Mouse (Mus musculus): ENCODE measurements at regions not wholly inside any gene's neighbourhood (a gene's known extent, or its start where the extent isn't known, plus 50 kb on each side); places are given as distances from the start of the nearest gene placed in this dataset.

GRCm38 (mm10) chr6:93573679-93574635 lies 630.7 kb upstream of the Adamts9 start:
- 0 out of 2 replicates have a peak, but pooled peaks cover 4% of the 10 kb centered on the region for H3K4me1 ChIP-seq (ENCODE audit: control insufficient read depth, insufficient read depth, low read length)
- no peaks in the 10 kb centered on the region for H3K9me3 ChIP-seq (ENCODE audit: control insufficient read depth, low read length)
- no peak overlapping the region for H3K4me3 ChIP-seq (ENCODE audit: low read depth, low read length)
- H3K4me2 ChIP-seq (ENCODE audit: low read depth, severe bottlenecking), result no peak overlapping the region
- ATAC-seq (ENCODE audit: insufficient number of reproducible peaks, low FRiP score, low TSS enrichment, low read depth) (no peak), DNase-seq (ENCODE audit: low spot score) (no peak)
- H3K27me3 ChIP-seq (ENCODE audit: control insufficient read depth, insufficient read depth, low read length), result no peaks in the 10 kb centered on the region
- H3K27ac ChIP-seq (replicated peaks; ENCODE audit: low read depth, low read length), result no peak overlapping the region
- no peaks in the 10 kb centered on the region for H3K36me3 ChIP-seq (ENCODE audit: control insufficient read depth, insufficient read depth, low read length)
- 68% methylated on average over 7 of the region's 7 CpGs for WGBS
- H3K9ac ChIP-seq (ENCODE audit: low read length), result no peak overlapping the region

- Histone ChIP-seq H3K4me1 (ENCODE audit: control insufficient read depth, insufficient read depth, low read length) (0 out of 2 replicates have a peak, but pooled peaks cover 4% of the 10 kb centered on the region), H3K4me2 (ENCODE audit: low read depth, severe bottlenecking) (no peak overlapping the region), H3K9ac (ENCODE audit: low read length) (no peak overlapping the region), H3K36me3 (ENCODE audit: control insufficient read depth, insufficient read depth, low read length) (no peaks in the 10 kb centered on the region), H3K27me3 (ENCODE audit: control insufficient read depth, insufficient read depth, low read length) (no peaks in the 10 kb centered on the region), H3K27ac (replicated peaks; ENCODE audit: low read depth, low read length) (no peak overlapping the region), H3K9me3 (ENCODE audit: control insufficient read depth, low read length) (no peaks in the 10 kb centered on the region), H3K4me3 (ENCODE audit: low read depth, low read length) (no peak overlapping the region)
- DNase-seq (ENCODE audit: low spot score) (no peak), ATAC-seq (ENCODE audit: insufficient number of reproducible peaks, low FRiP score, low TSS enrichment, low read depth) (no peak)
- WGBS, result 77% methylated on average over 2 of the region's 2 CpGs
Observed at GRCm38 (mm10) chr6:93569866-93570265, 626.6 kb upstream of the Adamts9 start.

- H3K9me3 ChIP-seq (ENCODE audit: control insufficient read depth, low read length), result no peaks in the 10 kb centered on the region
- no peak overlapping the region for H3K4me2 ChIP-seq (ENCODE audit: low read depth, severe bottlenecking)
- no peak overlapping the region for H3K4me3 ChIP-seq (ENCODE audit: low read depth, low read length)
- ATAC-seq (ENCODE audit: insufficient number of reproducible peaks, low FRiP score, low TSS enrichment, low read depth) (no peak), DNase-seq (ENCODE audit: low spot score) (no peak)
- H3K9ac ChIP-seq (ENCODE audit: low read length), result no peak overlapping the region
- H3K27me3 ChIP-seq (ENCODE audit: control insufficient read depth, insufficient read depth, low read length), result no peaks in the 10 kb centered on the region
- 81% methylated on average over 6 of the region's 6 CpGs for WGBS
- no peaks in the 10 kb centered on the region for H3K36me3 ChIP-seq (ENCODE audit: control insufficient read depth, insufficient read depth, low read length)
- no peak overlapping the region for H3K27ac ChIP-seq (replicated peaks; ENCODE audit: low read depth, low read length)
- H3K4me1 ChIP-seq (ENCODE audit: control insufficient read depth, insufficient read depth, low read length), result 0 out of 2 replicates have a peak, but pooled peaks cover 4% of the 10 kb centered on the region
Observed at GRCm38 (mm10) chr6:93569211-93569610, 625.9 kb upstream of the Adamts9 start.

GRCm38 (mm10) chr6:93566661-93567060 lies 623.4 kb upstream of the Adamts9 start:
- no peaks in the 10 kb centered on the region for H3K9me3 ChIP-seq (ENCODE audit: control insufficient read depth, low read length)
- no peaks in the 10 kb centered on the region for H3K27me3 ChIP-seq (ENCODE audit: control insufficient read depth, insufficient read depth, low read length)
- no peaks in the 10 kb centered on the region for H3K36me3 ChIP-seq (ENCODE audit: control insufficient read depth, insufficient read depth, low read length)
- ATAC-seq (ENCODE audit: insufficient number of reproducible peaks, low FRiP score, low TSS enrichment, low read depth), result no peak
- no peak for DNase-seq (ENCODE audit: low spot score)
- no peak overlapping the region for H3K9ac ChIP-seq (ENCODE audit: low read length)
- H3K4me3 ChIP-seq (ENCODE audit: low read depth, low read length), result no peak overlapping the region
- H3K4me2 ChIP-seq (ENCODE audit: low read depth, severe bottlenecking), result no peak overlapping the region
- H3K4me1 ChIP-seq (ENCODE audit: control insufficient read depth, insufficient read depth, low read length), result no peaks in the 10 kb centered on the region
- WGBS, result 19% methylated on average over 2 of the region's 2 CpGs
- H3K27ac ChIP-seq (replicated peaks; ENCODE audit: low read depth, low read length), result no peak overlapping the region

GRCm38 (mm10) chr6:93548311-93548710 lies 605.0 kb upstream of the Adamts9 start:
- no peaks in the 10 kb centered on the region for H3K27me3 ChIP-seq (ENCODE audit: control insufficient read depth, insufficient read depth, low read length)
- no peak overlapping the region for H3K27ac ChIP-seq (replicated peaks; ENCODE audit: low read depth, low read length)
- DNase-seq (ENCODE audit: low spot score) (no peak), ATAC-seq (ENCODE audit: insufficient number of reproducible peaks, low FRiP score, low TSS enrichment, low read depth) (no peak)
- H3K4me3 ChIP-seq (ENCODE audit: low read depth, low read length), result no peak overlapping the region
- H3K9me3 ChIP-seq (ENCODE audit: control insufficient read depth, low read length), result no peaks in the 10 kb centered on the region
- no peak overlapping the region for H3K9ac ChIP-seq (ENCODE audit: low read length)
- WGBS, result 72% methylated on average over 2 of the region's 2 CpGs
- peaks cover 8% of the 10 kb centered on the region; the same call in 1 of the 2 replicates for H3K4me1 ChIP-seq (ENCODE audit: control insufficient read depth, insufficient read depth, low read length)
- no peak overlapping the region for H3K4me2 ChIP-seq (ENCODE audit: low read depth, severe bottlenecking)
- H3K36me3 ChIP-seq (ENCODE audit: control insufficient read depth, insufficient read depth, low read length), result no peaks in the 10 kb centered on the region

- DNase-seq (ENCODE audit: low spot score) (peak; percentile 29), ATAC-seq (ENCODE audit: insufficient number of reproducible peaks, low FRiP score, low TSS enrichment, low read depth) (no peak)
- Histone ChIP-seq H3K36me3 (ENCODE audit: control insufficient read depth, insufficient read depth, low read length) (no peaks in the 10 kb centered on the region), H3K9ac (ENCODE audit: low read length) (no peak overlapping the region), H3K27ac (replicated peaks; ENCODE audit: low read depth, low read length) (peak overlapping the region; percentile 53), H3K27me3 (ENCODE audit: control insufficient read depth, insufficient read depth, low read length) (no peaks in the 10 kb centered on the region), H3K9me3 (ENCODE audit: control insufficient read depth, low read length) (no peaks in the 10 kb centered on the region), H3K4me3 (ENCODE audit: low read depth, low read length) (no peak overlapping the region), H3K4me2 (ENCODE audit: low read depth, severe bottlenecking) (no peak overlapping the region; the same call in 1 of the 2 replicates), H3K4me1 (ENCODE audit: control insufficient read depth, insufficient read depth, low read length) (peaks cover 11% of the 10 kb centered on the region; the same call in 1 of the 2 replicates)
- WGBS, result 16% methylated on average over 1 of the region's 1 CpGs
Observed at GRCm38 (mm10) chr6:93544246-93544645, 601.0 kb upstream of the Adamts9 start.

GRCm38 (mm10) chr6:93543354-93544129 lies 600.2 kb upstream of the Adamts9 start:
- peak; percentile 77 for ATAC-seq (ENCODE audit: insufficient number of reproducible peaks, low FRiP score, low TSS enrichment, low read depth)
- Histone ChIP-seq H3K27me3 (ENCODE audit: control insufficient read depth, insufficient read depth, low read length) (no peaks in the 10 kb centered on the region), H3K4me2 (ENCODE audit: low read depth, severe bottlenecking) (peak overlapping the region; percentile 21; the same call in 1 of the 2 replicates), H3K4me1 (ENCODE audit: control insufficient read depth, insufficient read depth, low read length) (peaks cover 11% of the 10 kb centered on the region; the same call in 1 of the 2 replicates), H3K27ac (replicated peaks; ENCODE audit: low read depth, low read length) (peak overlapping the region; percentile 53), H3K9me3 (ENCODE audit: control insufficient read depth, low read length) (no peaks in the 10 kb centered on the region), H3K36me3 (ENCODE audit: control insufficient read depth, insufficient read depth, low read length) (no peaks in the 10 kb centered on the region), H3K9ac (ENCODE audit: low read length) (no peak overlapping the region), H3K4me3 (ENCODE audit: low read depth, low read length) (no peak overlapping the region)
- peak; percentile 49 for DNase-seq (ENCODE audit: low spot score)
- WGBS, result 21% methylated on average over 15 of the region's 15 CpGs

- H3K36me3 ChIP-seq (ENCODE audit: control insufficient read depth, insufficient read depth, low read length), result no peaks in the 10 kb centered on the region
- H3K4me1 ChIP-seq (ENCODE audit: control insufficient read depth, insufficient read depth, low read length), result peaks cover 9% of the 10 kb centered on the region; the same call in 1 of the 2 replicates
- no peaks in the 10 kb centered on the region for H3K9me3 ChIP-seq (ENCODE audit: control insufficient read depth, low read length)
- no peak overlapping the region for H3K4me3 ChIP-seq (ENCODE audit: low read depth, low read length)
- no peaks in the 10 kb centered on the region for H3K27me3 ChIP-seq (ENCODE audit: control insufficient read depth, insufficient read depth, low read length)
- no peak overlapping the region for H3K9ac ChIP-seq (ENCODE audit: low read length)
- no peak overlapping the region for H3K27ac ChIP-seq (replicated peaks; ENCODE audit: low read depth, low read length)
- no peak overlapping the region for H3K4me2 ChIP-seq (ENCODE audit: low read depth, severe bottlenecking)
- ATAC-seq (ENCODE audit: insufficient number of reproducible peaks, low FRiP score, low TSS enrichment, low read depth), result no peak
- 89% methylated on average over 1 of the region's 1 CpGs for WGBS
- DNase-seq (ENCODE audit: low spot score), result no peak
Observed at GRCm38 (mm10) chr6:93539583-93539982, 596.3 kb upstream of the Adamts9 start.
